Mouse (Mus musculus): ENCODE data around the gene Hoxb6. TPM values are rescaled to one million over a fixed set of nuclear protein-coding genes. Genes with fewer than 3 reads are reported as not detected.

The Hoxb6 gene
- polyA plus RNA-seq, 1 experiment from 2014 or later, result not detected

DNA sequence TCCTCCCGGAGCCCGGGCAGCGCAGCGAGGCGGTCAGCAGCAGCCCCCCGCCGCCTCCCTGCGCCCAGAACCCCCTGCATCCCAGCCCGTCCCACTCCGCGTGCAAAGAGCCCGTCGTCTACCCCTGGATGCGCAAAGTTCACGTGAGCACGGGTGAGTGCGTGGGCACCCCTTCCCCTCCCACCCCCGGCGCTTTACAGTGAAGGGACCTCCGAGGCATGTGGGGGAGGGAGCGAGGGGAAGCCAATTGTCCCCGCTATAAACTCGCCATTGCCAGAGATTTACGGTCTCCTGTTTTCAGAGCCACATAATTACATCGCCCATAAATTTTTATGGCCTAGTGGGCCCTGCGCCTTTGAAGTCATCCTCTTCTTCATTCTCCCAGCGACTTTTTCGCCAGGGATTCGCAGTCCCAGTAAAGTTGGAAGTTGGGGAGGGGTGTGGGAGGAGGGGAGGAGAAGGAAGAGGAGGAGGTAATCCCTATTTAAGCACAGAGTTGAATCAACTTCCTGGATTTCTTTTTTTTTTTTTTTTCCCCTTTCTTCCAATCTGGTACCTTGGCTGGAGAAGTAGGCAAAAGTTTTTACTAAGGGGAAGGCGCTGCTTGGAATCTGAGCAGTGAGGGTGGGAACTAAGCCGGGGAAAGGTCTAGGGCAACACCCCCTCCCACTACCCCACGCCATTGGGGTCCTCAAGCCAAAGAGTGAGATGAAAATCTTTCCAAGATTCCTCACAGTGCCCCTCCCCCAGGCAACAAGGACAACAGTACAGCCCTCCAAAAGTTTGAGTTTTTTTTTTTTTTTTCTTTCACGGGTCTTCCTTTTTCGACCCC lies 27.0 kb downstream of the Hoxb6 start:
- no peak for ATAC-seq (ENCODE audit: low FRiP score)
- peak overlapping the region; percentile 47 for H3K4me2 ChIP-seq
- H3K9ac ChIP-seq, result no peak overlapping the region
- WGBS, result 1% methylated on average over 34 of the region's 34 CpGs
- no peaks in the 10 kb centered on the region for H3K9me3 ChIP-seq
- H3K4me3 ChIP-seq (replicated peaks), result peak overlapping the region; percentile 30
- H3K27ac ChIP-seq, result no peak overlapping the region
- peaks cover 5% of the 10 kb centered on the region for H3K4me1 ChIP-seq
- H3K27me3 ChIP-seq, result peaks cover 100% of the 10 kb centered on the region
- no peaks in the 10 kb centered on the region for H3K36me3 ChIP-seq (replicated peaks)

DNA sequence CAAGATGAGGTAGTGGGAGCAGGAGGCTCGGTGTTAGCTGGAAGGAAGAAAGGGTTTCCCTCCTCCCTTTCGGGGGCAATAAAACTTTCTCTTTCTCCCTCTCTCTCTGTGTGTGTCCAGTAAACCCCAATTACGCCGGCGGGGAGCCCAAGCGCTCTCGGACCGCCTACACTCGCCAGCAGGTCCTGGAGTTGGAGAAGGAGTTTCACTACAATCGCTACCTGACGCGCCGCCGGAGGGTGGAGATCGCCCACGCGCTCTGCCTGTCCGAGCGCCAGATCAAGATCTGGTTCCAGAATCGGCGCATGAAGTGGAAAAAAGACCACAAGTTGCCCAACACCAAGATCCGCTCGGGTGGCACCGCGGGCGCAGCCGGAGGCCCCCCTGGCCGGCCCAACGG lies 27.6 kb downstream of the Hoxb6 start:
- no peaks in the 10 kb centered on the region for H3K36me3 ChIP-seq (replicated peaks)
- no peak overlapping the region for H3K27ac ChIP-seq
- H3K27me3 ChIP-seq, result peaks cover 100% of the 10 kb centered on the region
- WGBS, result under 1% methylated on average over 29 of the region's 29 CpGs
- ATAC-seq (ENCODE audit: low FRiP score), result no peak
- H3K4me3 ChIP-seq (replicated peaks), result no peak overlapping the region
- no peaks in the 10 kb centered on the region for H3K9me3 ChIP-seq
- no peak overlapping the region for H3K4me2 ChIP-seq
- H3K9ac ChIP-seq, result no peak overlapping the region
- peaks cover 5% of the 10 kb centered on the region for H3K4me1 ChIP-seq

DNA sequence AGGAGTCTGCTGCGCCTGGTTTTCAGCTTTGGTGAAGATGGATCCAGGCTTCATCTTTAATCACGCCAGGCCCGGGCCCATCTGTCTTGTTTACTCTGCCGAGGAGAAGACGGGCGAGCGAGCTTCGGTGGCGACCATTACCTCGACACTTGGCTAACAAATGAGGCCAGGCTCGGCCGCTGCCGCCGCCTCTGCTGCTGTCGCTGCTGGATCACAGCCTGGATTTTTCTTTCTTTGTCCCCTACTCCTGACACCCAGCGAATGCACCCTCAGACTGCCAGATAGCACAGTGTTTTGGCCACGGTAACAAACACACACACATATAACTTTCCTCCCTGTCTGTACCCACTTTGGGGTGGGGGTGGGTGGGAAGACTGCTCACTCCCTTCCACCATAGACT lies 28.4 kb downstream of the Hoxb6 start:
- peaks cover 5% of the 10 kb centered on the region for H3K4me1 ChIP-seq
- H3K27ac ChIP-seq, result no peak overlapping the region
- ATAC-seq (ENCODE audit: low FRiP score), result no peak
- no peak overlapping the region for H3K4me2 ChIP-seq
- H3K9me3 ChIP-seq, result no peaks in the 10 kb centered on the region
- no peak overlapping the region for H3K4me3 ChIP-seq (replicated peaks)
- H3K9ac ChIP-seq, result no peak overlapping the region
- under 1% methylated on average over 17 of the region's 17 CpGs for WGBS
- peaks cover 100% of the 10 kb centered on the region for H3K27me3 ChIP-seq
- no peaks in the 10 kb centered on the region for H3K36me3 ChIP-seq (replicated peaks)

DNA sequence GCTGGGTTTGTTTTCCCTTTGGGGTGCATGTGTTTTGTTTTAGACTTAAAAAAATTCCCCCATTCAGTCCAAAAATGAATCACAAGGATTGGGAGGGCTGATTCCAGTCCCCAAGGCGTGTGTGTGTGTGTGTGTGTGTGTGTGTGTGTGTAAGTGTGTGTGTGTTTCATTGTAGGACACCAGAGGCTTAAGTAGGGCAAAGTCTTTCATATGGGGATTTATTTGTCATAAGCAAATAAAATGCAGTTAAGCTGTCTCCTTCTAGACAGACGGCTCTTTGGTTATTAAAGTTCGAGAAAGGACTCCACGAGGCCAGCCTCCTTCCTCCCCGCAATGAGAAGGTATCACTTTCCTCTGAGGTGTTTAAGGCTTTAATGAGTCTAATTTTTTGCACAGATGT lies 29.6 kb downstream of the Hoxb6 start:
- no peak overlapping the region for H3K27ac ChIP-seq

DNA sequence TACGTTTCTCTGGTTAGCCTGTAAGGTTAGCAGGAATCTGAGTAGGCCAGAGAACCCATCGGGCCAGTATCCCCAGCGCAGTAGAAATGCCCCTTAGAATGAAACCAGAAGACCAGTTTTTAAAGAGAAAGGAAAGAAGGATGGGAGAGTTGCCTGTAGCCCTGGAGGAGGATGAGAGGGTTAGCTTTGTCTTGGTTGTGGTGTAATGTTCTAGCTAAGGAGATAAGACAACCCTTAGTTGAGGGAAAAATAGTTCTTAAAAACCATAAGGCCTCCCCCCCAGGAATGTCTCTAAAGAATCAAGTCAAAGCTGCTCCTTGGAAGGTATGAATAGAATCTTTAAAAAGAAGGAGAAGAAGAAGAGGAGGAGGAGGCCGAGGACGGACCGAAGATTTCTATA lies 30.5 kb downstream of the Hoxb6 start:
- no peak overlapping the region for H3K4me2 ChIP-seq
- peaks cover 5% of the 10 kb centered on the region for H3K4me1 ChIP-seq
- no peaks in the 10 kb centered on the region for H3K36me3 ChIP-seq (replicated peaks)
- no peak for ATAC-seq (ENCODE audit: low FRiP score)
- no peaks in the 10 kb centered on the region for H3K9me3 ChIP-seq
- H3K4me3 ChIP-seq (replicated peaks), result no peak overlapping the region
- peaks cover 100% of the 10 kb centered on the region for H3K27me3 ChIP-seq
- H3K27ac ChIP-seq, result no peak overlapping the region
- WGBS, result 2% methylated on average over 6 of the region's 6 CpGs
- H3K9ac ChIP-seq, result no peak overlapping the region

More for the DNA sequence above, 29.6 kb downstream of the Hoxb6 start:
- peaks cover 100% of the 10 kb centered on the region for H3K27me3 ChIP-seq
- no peaks in the 10 kb centered on the region for H3K9me3 ChIP-seq
- ATAC-seq (ENCODE audit: low FRiP score), result no peak
- H3K36me3 ChIP-seq (replicated peaks), result no peaks in the 10 kb centered on the region
- no peak overlapping the region for H3K4me2 ChIP-seq
- no peak overlapping the region for H3K4me3 ChIP-seq (replicated peaks)
- no peak overlapping the region for H3K9ac ChIP-seq
- under 1% methylated on average over 5 of the region's 5 CpGs for WGBS
- peaks cover 5% of the 10 kb centered on the region for H3K4me1 ChIP-seq

GRCm38 (mm10) chr11:96323154-96323553 lies 30.9 kb downstream of the Hoxb6 start, which contains the start of gene Hoxb3:
Hoxb3 (plus strand) TSS chr11:96323326.
- no peak for ATAC-seq (ENCODE audit: low FRiP score)
- H3K4me2 ChIP-seq, result no peak within 1 kb of the TSS
- H3K9ac ChIP-seq, result no peak within 1 kb of the TSS
- H3K4me3 ChIP-seq (replicated peaks), result no peak within 1 kb of the TSS
- H3K4me1 ChIP-seq, result peaks cover 5% of the 10 kb centered on the region
- WGBS, result 1% methylated on average over 10 of the region's 10 CpGs
- H3K9me3 ChIP-seq, result no peaks in the 10 kb centered on the region
- H3K27me3 ChIP-seq, result peaks cover 100% of the 10 kb centered on the region
- no peaks in the 10 kb centered on the region for H3K36me3 ChIP-seq (replicated peaks)
- no peak within 1 kb of the TSS for H3K27ac ChIP-seq

- H3K27ac ChIP-seq, result no peak overlapping the region
These were observed 31.8 kb downstream of the Hoxb6 start for GRCm38 (mm10) chr11:96324125-96324524.

GRCm38 (mm10) chr11:96324965-96325364 lies 32.7 kb downstream of the Hoxb6 start:
- Histone ChIP-seq H3K4me2 (no peak overlapping the region), H3K9ac (no peak overlapping the region), H3K4me3 (replicated peaks) (no peak overlapping the region), H3K27ac (no peak overlapping the region), H3K9me3 (no peaks in the 10 kb centered on the region), H3K36me3 (replicated peaks) (no peaks in the 10 kb centered on the region), H3K27me3 (peaks cover 100% of the 10 kb centered on the region), H3K4me1 (no peaks in the 10 kb centered on the region)
- WGBS, result 2% methylated on average over 8 of the region's 8 CpGs
- ATAC-seq (ENCODE audit: low FRiP score), result no peak

More at GRCm38 (mm10) chr11:96324125-96324524, 31.8 kb downstream of the Hoxb6 start:
- under 1% methylated on average over 5 of the region's 5 CpGs for WGBS
- H3K4me3 ChIP-seq (replicated peaks), result no peak overlapping the region
- no peak overlapping the region for H3K9ac ChIP-seq
- peaks cover 100% of the 10 kb centered on the region for H3K27me3 ChIP-seq
- H3K4me1 ChIP-seq, result no peaks in the 10 kb centered on the region
- no peaks in the 10 kb centered on the region for H3K9me3 ChIP-seq
- H3K4me2 ChIP-seq, result no peak overlapping the region
- ATAC-seq (ENCODE audit: low FRiP score), result no peak
- H3K36me3 ChIP-seq (replicated peaks), result no peaks in the 10 kb centered on the region

GRCm38 (mm10) chr11:96325747-96326212 lies 33.5 kb downstream of the Hoxb6 start:
- H3K4me2 ChIP-seq, result no peak overlapping the region
- no peaks in the 10 kb centered on the region for H3K36me3 ChIP-seq (replicated peaks)
- H3K27me3 ChIP-seq, result peaks cover 100% of the 10 kb centered on the region
- H3K4me1 ChIP-seq, result no peaks in the 10 kb centered on the region
- WGBS, result 2% methylated on average over 22 of the region's 22 CpGs
- H3K27ac ChIP-seq, result no peak overlapping the region
- ATAC-seq (ENCODE audit: low FRiP score), result no peak
- H3K9ac ChIP-seq, result no peak overlapping the region
- no peak overlapping the region for H3K4me3 ChIP-seq (replicated peaks)
- H3K9me3 ChIP-seq, result no peaks in the 10 kb centered on the region

- Histone ChIP-seq H3K27me3 (peaks cover 100% of the 10 kb centered on the region), H3K36me3 (replicated peaks) (no peaks in the 10 kb centered on the region), H3K4me1 (no peaks in the 10 kb centered on the region), H3K9me3 (no peaks in the 10 kb centered on the region), H3K4me2 (no peak overlapping the region), H3K4me3 (replicated peaks) (no peak overlapping the region), H3K27ac (no peak overlapping the region), H3K9ac (no peak overlapping the region)
- ATAC-seq (ENCODE audit: low FRiP score), result no peak
- WGBS, result 2% methylated on average over 12 of the region's 12 CpGs
These were observed 34.4 kb downstream of the Hoxb6 start for GRCm38 (mm10) chr11:96326705-96327104.

GRCm38 (mm10) chr11:96327122-96327521 lies 34.8 kb downstream of the Hoxb6 start:
- Histone ChIP-seq H3K36me3 (replicated peaks) (no peaks in the 10 kb centered on the region), H3K4me3 (replicated peaks) (no peak overlapping the region), H3K9ac (no peak overlapping the region), H3K4me1 (no peaks in the 10 kb centered on the region), H3K27me3 (peaks cover 100% of the 10 kb centered on the region), H3K27ac (no peak overlapping the region), H3K4me2 (no peak overlapping the region), H3K9me3 (no peaks in the 10 kb centered on the region)
- ATAC-seq (ENCODE audit: low FRiP score), result no peak
- WGBS, result 2% methylated on average over 7 of the region's 7 CpGs

DNA sequence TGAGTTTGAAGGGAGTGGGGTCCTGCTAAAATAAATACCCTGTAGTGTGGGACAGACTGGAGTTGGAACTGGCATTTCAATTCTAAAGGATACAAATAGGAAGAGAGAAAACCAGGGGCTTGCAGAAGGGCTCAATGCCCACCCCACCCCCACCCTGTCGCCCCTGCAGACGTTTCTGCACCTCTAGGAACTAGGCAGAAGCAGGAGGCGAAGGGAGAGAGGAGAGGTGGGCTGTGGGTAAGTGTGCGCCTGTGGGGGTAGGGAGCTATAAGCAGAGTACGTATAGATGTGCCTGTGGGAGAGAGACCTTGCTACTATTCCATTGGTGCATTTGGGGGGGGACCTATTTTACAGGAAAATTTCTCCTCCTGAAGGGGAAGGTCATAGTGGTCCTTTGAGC lies 35.5 kb downstream of the Hoxb6 start:
- WGBS, result under 1% methylated on average over 5 of the region's 5 CpGs
- peaks cover 100% of the 10 kb centered on the region for H3K27me3 ChIP-seq
- no peak overlapping the region for H3K4me2 ChIP-seq
- ATAC-seq (ENCODE audit: low FRiP score), result no peak
- no peak overlapping the region for H3K4me3 ChIP-seq (replicated peaks)
- H3K9me3 ChIP-seq, result no peaks in the 10 kb centered on the region
- H3K9ac ChIP-seq, result no peak overlapping the region
- H3K27ac ChIP-seq, result no peak overlapping the region
- no peaks in the 10 kb centered on the region for H3K36me3 ChIP-seq (replicated peaks)
- no peaks in the 10 kb centered on the region for H3K4me1 ChIP-seq

DNA sequence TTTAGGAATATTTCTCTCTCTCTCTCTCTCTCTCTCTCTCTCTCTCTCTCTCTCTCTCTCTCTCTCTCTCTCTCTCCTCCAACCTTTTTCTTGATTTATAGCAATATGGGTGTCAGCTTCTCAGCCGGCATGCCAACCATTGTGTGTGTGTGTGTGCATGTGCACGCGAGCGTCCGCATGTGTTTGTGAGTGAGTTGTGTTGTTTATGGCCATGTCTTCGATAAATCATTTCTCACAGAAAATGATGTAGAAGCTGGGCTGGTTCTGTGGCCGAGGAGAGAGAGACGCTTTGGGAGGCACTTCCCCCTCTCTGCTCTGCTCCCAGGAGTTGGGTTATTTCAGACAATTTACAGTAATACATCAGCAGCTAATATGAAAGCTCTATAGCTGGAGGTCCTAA lies 36.3 kb downstream of the Hoxb6 start:
- Histone ChIP-seq H3K27ac (no peak overlapping the region), H3K4me3 (replicated peaks) (no peak overlapping the region), H3K4me2 (no peak overlapping the region), H3K9me3 (no peaks in the 10 kb centered on the region), H3K9ac (no peak overlapping the region), H3K36me3 (replicated peaks) (no peaks in the 10 kb centered on the region), H3K27me3 (peaks cover 100% of the 10 kb centered on the region), H3K4me1 (no peaks in the 10 kb centered on the region)
- 10% methylated on average over 8 of the region's 8 CpGs for WGBS
- ATAC-seq (ENCODE audit: low FRiP score), result no peak

Data from forebrain, embryonic 12.5 days (tissue).